In genomic region chr7:88974436-88974835, GRCm38 (mm10) we compare ENCODE assay signal across 21 mouse cellular contexts.
DNase-seq lines count a peak whose midpoint lies in the region; ATAC-seq lines count a peak whose summit lies in the region.
"Had no signal": no experiment of that assay in that cellular context is flagged by ENCODE, and none has a peak within 500 bp of the region (broad histone marks: within the 10 kb centered on the region; RNA-seq: fewer than 3 reads in every experiment).

No protein-coding gene starts in this region.

- no peak overlapping the region for H3K27ac ChIP-seq in neural tube, embryonic 12.5 days
- no peak overlapping the region for H3K27ac ChIP-seq in neural tube, embryonic 15.5 days (replicated peaks)
- H3K27ac ChIP-seq in neural tube, embryonic 13.5 days (replicated peaks), result no peak overlapping the region
- H3K27ac ChIP-seq in neural tube, embryonic 14.5 days (ENCODE audit: low read depth, low read length), result no peak overlapping the region

- ATAC-seq in neural tube, embryonic 12.5 days (ENCODE audit: low FRiP score, low read depth), result peak; percentile 41; the same call in 1 of the 2 replicates
- no peak for ATAC-seq in neural tube, embryonic 15.5 days (ENCODE audit: low FRiP score)
- ATAC-seq in neural tube, embryonic 13.5 days (ENCODE audit: low read depth), result peak; percentile 56; the same call in 1 of the 2 replicates
- peak; percentile 65; the same call in 1 of the 2 replicates for ATAC-seq in neural tube, embryonic 14.5 days (ENCODE audit: low read depth)
- ATAC-seq: activated CD4-positive, CD25-positive, alpha-beta regulatory T cell, adult 4 months; CD4-positive, CD25-positive, alpha-beta regulatory T cell, adult 4 months; Patski had no signal

- no peak overlapping the region for H3K4me2 ChIP-seq in neural tube, embryonic 12.5 days (replicated peaks)
- no peak overlapping the region for H3K4me2 ChIP-seq in neural tube, embryonic 15.5 days
- no peak overlapping the region for H3K4me2 ChIP-seq in neural tube, embryonic 13.5 days
- no peak overlapping the region for H3K4me2 ChIP-seq in neural tube, embryonic 14.5 days (ENCODE audit: low read depth, low read length)

- no peak overlapping the region for H3K4me3 ChIP-seq in neural tube, embryonic 12.5 days
- H3K4me3 ChIP-seq in neural tube, embryonic 15.5 days (replicated peaks), result no peak overlapping the region
- no peak overlapping the region for H3K4me3 ChIP-seq in neural tube, embryonic 13.5 days
- no peak overlapping the region for H3K4me3 ChIP-seq in neural tube, embryonic 14.5 days (ENCODE audit: low read depth, low read length)

- H3K9ac ChIP-seq in neural tube, embryonic 12.5 days, result no peak overlapping the region
- no peak overlapping the region for H3K9ac ChIP-seq in neural tube, embryonic 15.5 days (replicated peaks)
- no peak overlapping the region for H3K9ac ChIP-seq in neural tube, embryonic 13.5 days
- H3K9ac ChIP-seq in neural tube, embryonic 14.5 days (replicated peaks; ENCODE audit: low read depth, low read length), result no peak overlapping the region

- 23% methylated on average over 4 of the region's 4 CpGs for WGBS in neural tube, embryonic 12.5 days
- 22% methylated on average over 4 of the region's 4 CpGs for WGBS in neural tube, embryonic 15.5 days
- 20% methylated on average over 4 of the region's 4 CpGs for WGBS in neural tube, embryonic 13.5 days
- 19% methylated on average over 4 of the region's 4 CpGs for WGBS in neural tube, embryonic 14.5 days

- H3K27me3 ChIP-seq in neural tube, embryonic 12.5 days (replicated peaks), result no peaks in the 10 kb centered on the region
- no peaks in the 10 kb centered on the region for H3K27me3 ChIP-seq in neural tube, embryonic 15.5 days (replicated peaks)
- no peaks in the 10 kb centered on the region for H3K27me3 ChIP-seq in neural tube, embryonic 13.5 days
- H3K27me3 ChIP-seq in neural tube, embryonic 14.5 days (ENCODE audit: control insufficient read depth, insufficient read depth, low read length), result no peaks in the 10 kb centered on the region
- H3K27me3 ChIP-seq: CH12.LX had no signal

- H3K9me3 ChIP-seq in neural tube, embryonic 12.5 days, result no peaks in the 10 kb centered on the region
- H3K9me3 ChIP-seq in neural tube, embryonic 15.5 days (replicated peaks), result no peaks in the 10 kb centered on the region
- no peaks in the 10 kb centered on the region for H3K9me3 ChIP-seq in neural tube, embryonic 13.5 days
- H3K9me3 ChIP-seq in neural tube, embryonic 14.5 days (ENCODE audit: control insufficient read depth, low read length), result no peaks in the 10 kb centered on the region
- H3K9me3 ChIP-seq: G1E had no signal

- no peak for DNase-seq in neural tube, embryonic 10.5 days (ENCODE audit: extremely low spot score, low spot score)
- DNase-seq in thymus, postnatal 36 days, result no peak
- DNase-seq: adrenal gland, adult 2 months; adrenal gland, adult 8-10 months; adrenal gland, postnatal 10 days; adrenal gland, postnatal 14 days; adrenal gland, postnatal 25 days; adrenal gland, postnatal 36 days; B cell, adult 2 months; cerebellum, adult 11 months; cerebellum, adult 11-12 months; cerebellum, adult 18-20 months had no signal

- H3K36me3 ChIP-seq in neural tube, embryonic 12.5 days, result no peaks in the 10 kb centered on the region
- no peaks in the 10 kb centered on the region for H3K36me3 ChIP-seq in neural tube, embryonic 15.5 days
- H3K36me3 ChIP-seq in neural tube, embryonic 13.5 days, result no peaks in the 10 kb centered on the region
- no peaks in the 10 kb centered on the region for H3K36me3 ChIP-seq in neural tube, embryonic 14.5 days (ENCODE audit: control insufficient read depth, insufficient read depth, low read length)
- H3K36me3 ChIP-seq: G1E had no signal

- no peaks in the 10 kb centered on the region for H3K4me1 ChIP-seq in neural tube, embryonic 12.5 days
- H3K4me1 ChIP-seq in neural tube, embryonic 15.5 days, result no peaks in the 10 kb centered on the region
- H3K4me1 ChIP-seq in neural tube, embryonic 13.5 days (replicated peaks), result no peaks in the 10 kb centered on the region
- no peaks in the 10 kb centered on the region for H3K4me1 ChIP-seq in neural tube, embryonic 14.5 days (ENCODE audit: control insufficient read depth, insufficient read depth, low read length)
